Mouse (Mus musculus): ENCODE measurements around the gene Dapk2. TPM values are rescaled to one million over a fixed set of nuclear protein-coding genes. Genes with fewer than 3 reads are reported as not detected.

Gene Dapk2
- polyA plus RNA-seq, 1 experiment from 2014 or later, result 1.0 TPM

DNA sequence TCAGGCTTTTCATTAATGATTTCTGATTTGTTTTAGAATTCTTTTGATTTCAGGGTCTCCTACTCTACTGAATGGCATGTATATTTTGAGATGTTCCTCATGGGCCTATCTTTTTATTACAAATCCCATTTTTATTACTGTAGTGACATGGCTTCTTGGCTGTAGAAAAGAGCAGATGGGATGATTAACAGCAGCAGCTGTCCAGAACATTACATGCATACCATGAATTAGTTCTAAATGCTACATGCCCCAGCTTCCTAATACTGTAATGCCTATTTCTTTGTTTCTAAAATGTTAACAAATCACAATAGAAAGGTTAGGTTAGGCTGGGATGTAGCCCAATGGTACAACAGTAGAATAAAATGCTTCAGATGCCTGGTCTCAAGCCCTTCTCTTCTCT lies 36.6 kb upstream of the Dapk2 start:
- no peak for ATAC-seq
- Histone ChIP-seq H3K4me1 (replicated peaks; ENCODE audit: control insufficient read depth, insufficient read depth, low read length) (peaks cover 26% of the 10 kb centered on the region), H3K4me3 (replicated peaks; ENCODE audit: low read length) (no peak overlapping the region), H3K27ac (ENCODE audit: low read length) (no peak overlapping the region; the same call in 1 of the 2 replicates), H3K4me2 (ENCODE audit: low read length) (no peak overlapping the region), H3K9me3 (ENCODE audit: control insufficient read depth, low read length) (no peaks in the 10 kb centered on the region), H3K36me3 (ENCODE audit: control insufficient read depth, insufficient read depth) (no peaks in the 10 kb centered on the region), H3K9ac (replicated peaks; ENCODE audit: low read depth, low read length) (no peak overlapping the region), H3K27me3 (replicated peaks; ENCODE audit: control insufficient read depth, insufficient read depth, low read length) (no peaks in the 10 kb centered on the region)

DNA sequence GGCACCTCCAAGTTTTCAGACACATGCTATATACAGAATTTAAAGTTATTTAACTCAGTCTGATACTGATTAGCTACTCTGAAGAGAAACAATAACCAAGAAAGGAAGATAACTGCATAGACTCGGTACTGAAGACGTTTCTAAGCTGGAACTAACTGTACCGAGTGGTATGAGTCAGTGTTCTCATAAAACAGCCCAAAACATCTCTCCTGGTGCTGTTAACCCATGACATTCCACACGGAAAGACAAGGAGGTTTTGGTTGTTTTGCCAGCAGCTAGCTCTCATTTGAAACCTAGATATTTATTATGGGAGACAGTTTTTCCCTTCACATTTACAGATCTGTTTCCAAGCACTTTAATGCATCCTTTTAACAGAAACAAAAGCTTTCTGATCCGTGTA lies 34.4 kb upstream of the Dapk2 start:
- Histone ChIP-seq H3K4me2 (ENCODE audit: low read length) (peak overlapping the region; percentile 73), H3K9ac (replicated peaks; ENCODE audit: low read depth, low read length) (peak overlapping the region; percentile 84), H3K36me3 (ENCODE audit: control insufficient read depth, insufficient read depth) (no peaks in the 10 kb centered on the region), H3K27me3 (replicated peaks; ENCODE audit: control insufficient read depth, insufficient read depth, low read length) (no peaks in the 10 kb centered on the region), H3K27ac (ENCODE audit: low read length) (no peak overlapping the region), H3K4me3 (replicated peaks; ENCODE audit: low read length) (peak overlapping the region; percentile 81), H3K4me1 (replicated peaks; ENCODE audit: control insufficient read depth, insufficient read depth, low read length) (peaks cover 33% of the 10 kb centered on the region), H3K9me3 (ENCODE audit: control insufficient read depth, low read length) (no peaks in the 10 kb centered on the region)
- ATAC-seq, result no peak
- WGBS, result 7% methylated on average over 5 of the region's 5 CpGs

DNA sequence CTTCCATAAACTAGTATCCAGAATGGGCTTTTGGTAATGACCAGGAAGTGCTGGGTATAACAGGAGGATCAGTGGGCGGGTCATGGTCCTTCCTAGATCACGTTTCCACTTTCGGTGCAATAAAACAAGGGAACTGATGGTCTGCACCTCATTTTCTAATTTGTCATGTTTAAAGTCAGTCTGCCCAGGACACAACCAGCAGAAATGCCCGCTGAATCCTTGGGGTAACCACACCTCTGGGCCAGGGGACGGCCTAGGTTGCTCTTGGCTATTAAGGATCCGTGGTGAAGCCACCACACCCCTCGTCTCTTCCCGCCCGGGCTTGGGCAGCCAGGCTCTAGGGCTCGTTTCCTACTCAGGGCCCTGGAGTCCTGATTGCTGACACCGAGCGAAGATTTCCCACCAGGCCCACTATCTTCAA lies 33.9 kb upstream of the Dapk2 start:
- no peaks in the 10 kb centered on the region for H3K27me3 ChIP-seq (replicated peaks; ENCODE audit: control insufficient read depth, insufficient read depth, low read length)

DNA sequence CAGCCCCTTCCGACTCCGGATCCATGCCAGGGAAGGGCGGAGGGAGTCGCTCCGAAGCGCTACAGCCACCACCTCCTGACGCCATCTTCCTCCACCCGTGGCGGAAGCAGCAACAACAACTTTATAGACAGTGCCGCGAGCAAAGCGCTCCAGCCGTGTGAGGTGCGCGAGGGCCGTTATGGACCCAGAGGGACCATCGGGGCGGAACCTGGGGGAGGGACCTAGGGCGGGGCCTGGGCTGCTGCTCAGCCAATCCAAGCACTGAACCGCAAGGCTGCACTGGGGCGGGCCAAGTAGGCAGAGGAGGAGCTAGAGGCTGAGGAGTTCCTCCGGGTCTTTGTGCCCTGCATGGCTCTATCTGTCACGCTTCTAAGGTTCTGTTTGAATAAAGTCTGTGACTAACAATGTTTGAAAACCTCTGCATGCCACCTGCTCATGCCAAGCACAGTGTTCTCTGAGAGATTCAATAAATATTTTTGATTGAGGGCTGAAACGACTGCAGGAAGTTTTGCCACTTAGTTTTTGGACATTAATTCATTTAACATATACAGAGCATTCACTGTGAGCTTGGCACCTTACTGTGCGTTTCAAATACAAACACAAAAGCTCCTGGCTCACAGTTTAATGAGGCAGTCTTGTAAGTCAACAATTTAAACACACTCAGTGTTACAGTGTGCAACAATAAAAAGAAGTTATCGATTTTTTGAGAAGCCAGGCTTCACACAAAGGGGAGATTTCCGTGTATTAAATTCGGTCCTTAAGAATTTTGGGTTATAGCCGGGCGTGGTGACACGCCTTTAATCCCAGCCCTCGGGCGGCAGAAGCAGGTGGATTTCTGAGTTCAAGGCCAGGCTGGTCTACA lies 33.1 kb upstream of the Dapk2 start:
- H3K36me3 ChIP-seq (ENCODE audit: control insufficient read depth, insufficient read depth), result no peaks in the 10 kb centered on the region
- H3K4me1 ChIP-seq (replicated peaks; ENCODE audit: control insufficient read depth, insufficient read depth, low read length), result peaks cover 33% of the 10 kb centered on the region
- peak overlapping the region; percentile 84 for H3K9ac ChIP-seq (replicated peaks; ENCODE audit: low read depth, low read length)
- H3K9me3 ChIP-seq (ENCODE audit: control insufficient read depth, low read length), result no peaks in the 10 kb centered on the region
- H3K4me3 ChIP-seq (replicated peaks; ENCODE audit: low read length), result peak overlapping the region; percentile 81
- ATAC-seq, result peak; percentile 98
- 10% methylated on average over 33 of the region's 33 CpGs for WGBS
- no peaks in the 10 kb centered on the region for H3K27me3 ChIP-seq (replicated peaks; ENCODE audit: control insufficient read depth, insufficient read depth, low read length)
- H3K4me2 ChIP-seq (ENCODE audit: low read length), result peak overlapping the region; percentile 73
- peak overlapping the region; percentile 84 for H3K27ac ChIP-seq (ENCODE audit: low read length)

More for the DNA sequence above, 33.9 kb upstream of the Dapk2 start:
- H3K27ac ChIP-seq (ENCODE audit: low read length), result peak overlapping the region; percentile 84
- peak overlapping the region; percentile 84 for H3K9ac ChIP-seq (replicated peaks; ENCODE audit: low read depth, low read length)
- H3K4me1 ChIP-seq (replicated peaks; ENCODE audit: control insufficient read depth, insufficient read depth, low read length), result peaks cover 33% of the 10 kb centered on the region
- H3K36me3 ChIP-seq (ENCODE audit: control insufficient read depth, insufficient read depth), result no peaks in the 10 kb centered on the region
- peak overlapping the region; percentile 73 for H3K4me2 ChIP-seq (ENCODE audit: low read length)
- ATAC-seq, result peak; percentile 5
- H3K9me3 ChIP-seq (ENCODE audit: control insufficient read depth, low read length), result no peaks in the 10 kb centered on the region
- WGBS, result under 1% methylated on average over 12 of the region's 12 CpGs
- H3K4me3 ChIP-seq (replicated peaks; ENCODE audit: low read length), result peak overlapping the region; percentile 81

DNA sequence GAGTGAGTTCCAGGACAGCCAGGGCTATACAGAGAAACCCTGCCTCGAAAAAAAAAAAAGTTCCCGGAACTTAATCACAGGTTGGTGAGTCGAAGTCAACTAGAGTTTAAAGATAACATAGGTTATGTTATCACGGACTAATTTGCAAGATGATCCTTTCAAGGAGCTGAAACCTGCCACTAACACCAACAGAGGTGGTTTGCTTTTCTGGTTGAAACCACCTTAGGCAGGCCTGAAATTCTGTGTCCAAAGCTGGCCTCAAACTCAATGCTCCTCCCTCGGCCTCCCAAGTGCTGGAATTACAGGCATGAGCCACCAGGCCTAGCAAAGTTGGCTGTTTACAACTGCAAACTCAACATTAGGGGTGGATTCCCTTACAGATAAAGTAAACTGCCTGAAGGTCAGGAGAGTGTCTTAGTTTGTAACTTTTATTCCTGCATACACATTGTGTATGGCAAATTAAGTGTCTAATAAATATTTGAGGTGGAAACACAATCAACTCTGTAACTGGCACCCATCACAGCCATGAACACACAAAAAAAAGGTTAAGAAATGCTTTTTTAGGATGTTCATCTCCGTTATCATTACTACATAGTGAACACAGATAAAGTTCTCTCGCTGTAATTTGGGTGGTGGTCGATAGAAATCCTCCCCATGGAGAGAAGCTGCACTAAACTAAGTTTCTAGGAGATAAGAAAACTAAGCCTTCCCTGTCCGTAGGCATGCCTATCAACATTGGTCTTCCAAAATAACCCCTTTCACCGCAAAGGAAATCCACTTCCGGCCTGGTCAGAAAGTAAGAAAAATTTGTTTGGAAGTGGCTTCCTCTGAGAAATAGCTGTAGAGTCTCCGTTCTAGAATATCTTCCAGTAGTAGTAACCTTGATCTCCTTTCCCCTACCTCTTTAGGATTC lies 32.2 kb upstream of the Dapk2 start:
- ATAC-seq, result no peak
- H3K9me3 ChIP-seq (ENCODE audit: control insufficient read depth, low read length), result no peaks in the 10 kb centered on the region
- peak overlapping the region; percentile 20 for H3K9ac ChIP-seq (replicated peaks; ENCODE audit: low read depth, low read length)
- WGBS, result 62% methylated on average over 12 of the region's 12 CpGs
- no peak overlapping the region; the same call in 1 of the 2 replicates for H3K27ac ChIP-seq (ENCODE audit: low read length)
- peaks cover 33% of the 10 kb centered on the region for H3K4me1 ChIP-seq (replicated peaks; ENCODE audit: control insufficient read depth, insufficient read depth, low read length)
- H3K4me2 ChIP-seq (ENCODE audit: low read length), result peak overlapping the region; percentile 83
- H3K4me3 ChIP-seq (replicated peaks; ENCODE audit: low read length), result peak overlapping the region; percentile 58
- H3K27me3 ChIP-seq (replicated peaks; ENCODE audit: control insufficient read depth, insufficient read depth, low read length), result no peaks in the 10 kb centered on the region
- no peaks in the 10 kb centered on the region for H3K36me3 ChIP-seq (ENCODE audit: control insufficient read depth, insufficient read depth)

DNA sequence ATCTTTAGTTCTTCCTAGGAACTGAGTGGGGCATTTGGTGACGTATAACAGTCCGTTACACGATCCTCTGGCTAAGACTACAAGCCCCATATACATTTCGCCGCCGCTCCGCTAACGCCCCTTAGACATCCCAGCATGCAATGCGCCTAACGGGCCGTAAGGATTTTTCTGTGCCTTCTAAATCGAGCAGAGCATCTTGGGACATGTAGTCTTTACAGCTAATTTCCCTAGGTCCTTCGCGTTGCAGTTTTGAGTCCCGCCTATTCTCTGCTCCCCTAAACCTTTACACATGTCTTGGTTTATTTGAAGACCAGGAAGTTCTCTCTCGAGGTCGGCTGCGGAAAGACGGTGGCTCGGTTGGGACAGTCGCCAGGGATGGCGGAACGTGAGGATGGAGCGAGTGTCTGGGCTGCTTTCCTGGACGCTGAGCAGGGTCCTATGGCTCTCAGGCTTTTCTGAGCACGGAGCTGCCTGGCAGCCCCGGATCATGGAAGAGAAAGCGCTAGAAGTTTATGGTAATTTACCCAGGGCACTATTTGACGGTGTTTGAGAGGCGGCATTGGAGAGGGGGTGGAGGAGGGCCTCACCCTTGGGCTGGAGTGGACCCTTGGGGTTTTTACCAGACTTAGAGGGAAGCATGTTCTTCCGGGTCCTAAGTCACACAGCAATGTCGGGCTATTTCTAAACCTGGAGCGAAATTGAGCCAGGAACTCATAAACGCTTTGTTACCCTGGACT lies 31.4 kb upstream of the Dapk2 start, which contains the start of the genes Snx1 and Ciao2a:
Gene Snx1 (minus strand): TSS at position 132 of the 737 bp plus-strand sequence.
Gene Ciao2a (plus strand): TSS at position 156 of the 737 bp plus-strand sequence.
- Histone ChIP-seq H3K9ac (replicated peaks; ENCODE audit: low read depth, low read length) (peak within 1 kb of the TSS; percentile 67), H3K27ac (ENCODE audit: low read length) (peak within 1 kb of the TSS; percentile 29; the same call in 1 of the 2 replicates), H3K4me2 (ENCODE audit: low read length) (peak within 1 kb of the TSS; percentile 83), H3K4me1 (replicated peaks; ENCODE audit: control insufficient read depth, insufficient read depth, low read length) (peaks cover 30% of the 10 kb centered on the region), H3K36me3 (ENCODE audit: control insufficient read depth, insufficient read depth) (no peaks in the 10 kb centered on the region), H3K9me3 (ENCODE audit: control insufficient read depth, low read length) (no peaks in the 10 kb centered on the region), H3K4me3 (replicated peaks; ENCODE audit: low read length) (peak within 1 kb of the TSS; percentile 58), H3K27me3 (replicated peaks; ENCODE audit: control insufficient read depth, insufficient read depth, low read length) (no peaks in the 10 kb centered on the region)
- ATAC-seq, result peak; percentile 73
- WGBS, result 1% methylated on average over 34 of the region's 34 CpGs

DNA sequence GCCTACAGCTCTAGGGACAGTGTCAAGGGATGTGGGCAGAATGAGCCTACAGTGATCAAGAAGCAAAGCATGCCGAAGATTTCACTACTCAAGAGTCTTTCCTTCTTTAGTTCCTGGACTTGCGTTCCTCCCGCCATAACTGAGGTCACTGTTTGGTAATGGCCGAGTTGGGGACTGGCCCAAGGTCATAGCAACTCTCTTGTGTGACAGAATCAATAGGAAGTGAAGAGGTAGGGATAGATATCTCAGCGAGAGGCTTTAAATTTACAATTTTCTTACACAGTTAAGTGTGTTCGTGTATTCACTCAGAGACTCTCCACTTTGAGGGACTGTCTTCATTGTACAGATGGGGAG lies 30.9 kb upstream of the Dapk2 start:
- Histone ChIP-seq H3K27me3 (replicated peaks; ENCODE audit: control insufficient read depth, insufficient read depth, low read length) (no peaks in the 10 kb centered on the region), H3K9ac (replicated peaks; ENCODE audit: low read depth, low read length) (peak overlapping the region; percentile 67), H3K4me2 (ENCODE audit: low read length) (peak overlapping the region; percentile 83), H3K4me1 (replicated peaks; ENCODE audit: control insufficient read depth, insufficient read depth, low read length) (peaks cover 30% of the 10 kb centered on the region), H3K36me3 (ENCODE audit: control insufficient read depth, insufficient read depth) (no peaks in the 10 kb centered on the region), H3K9me3 (ENCODE audit: control insufficient read depth, low read length) (no peaks in the 10 kb centered on the region), H3K27ac (ENCODE audit: low read length) (0 out of 2 replicates have a peak overlapping the region, but pooled peaks have one; percentile 29), H3K4me3 (replicated peaks; ENCODE audit: low read length) (peak overlapping the region; percentile 58)
- 49% methylated on average over 6 of the region's 6 CpGs for WGBS
- ATAC-seq, result no peak

DNA sequence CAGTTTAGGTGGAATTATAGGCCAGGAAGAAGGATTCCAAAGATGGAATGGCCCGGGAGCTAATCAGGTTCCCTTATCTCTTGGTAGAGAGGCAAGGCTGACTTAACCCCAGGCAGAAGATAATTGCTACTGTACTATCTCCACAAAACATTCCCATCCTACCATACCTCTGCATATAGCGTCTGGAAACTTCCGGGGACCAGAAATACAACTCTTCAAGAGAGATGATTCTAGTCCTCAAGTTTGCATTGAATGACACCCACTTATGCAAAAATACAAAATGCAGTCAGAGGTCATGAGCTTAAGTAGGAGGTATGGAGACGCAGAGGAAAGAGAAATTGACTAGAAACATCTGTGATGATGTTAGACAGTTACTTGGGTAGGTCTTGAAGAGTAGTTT lies 30.1 kb upstream of the Dapk2 start:
- no peak overlapping the region for H3K27ac ChIP-seq (ENCODE audit: low read length)
- WGBS, result 97% methylated on average over 4 of the region's 4 CpGs
- no peak overlapping the region for H3K9ac ChIP-seq (replicated peaks; ENCODE audit: low read depth, low read length)
- no peaks in the 10 kb centered on the region for H3K27me3 ChIP-seq (replicated peaks; ENCODE audit: control insufficient read depth, insufficient read depth, low read length)
- H3K4me3 ChIP-seq (replicated peaks; ENCODE audit: low read length), result no peak overlapping the region
- no peaks in the 10 kb centered on the region for H3K36me3 ChIP-seq (ENCODE audit: control insufficient read depth, insufficient read depth)
- H3K9me3 ChIP-seq (ENCODE audit: control insufficient read depth, low read length), result no peaks in the 10 kb centered on the region
- no peak for ATAC-seq
- H3K4me2 ChIP-seq (ENCODE audit: low read length), result no peak overlapping the region
- peaks cover 27% of the 10 kb centered on the region for H3K4me1 ChIP-seq (replicated peaks; ENCODE audit: control insufficient read depth, insufficient read depth, low read length)

Measured in forebrain, embryonic 16.5 days (tissue).